Mouse (Mus musculus): ENCODE measurements around the gene Rgl1.

GRCm38 (mm10) chr1:152651495-152651874, 114.7 kb downstream of the Rgl1 start:
- no peak for TF ChIP-seq POLR2A (IDR thresholded peaks at IDR 0.05; ENCODE audit: borderline replicate concordance, low read depth, low read length)
- no peak for TF ChIP-seq CTCF (IDR thresholded peaks at IDR 0.05; ENCODE audit: low read depth, low read length)

Measured in bone marrow macrophage, adult 2 months (primary cell).